Comparison of ENCODE assay signal across 1 mouse cellular context in genomic region chr12:108760500-108761020, GRCm38 (mm10).
TF ChIP-seq lines count a peak whose summit lies in the region.

No protein-coding gene starts in this region.

TF ChIP-seq in CH12.LX, 34 proteins besides CTCF, POLR2A, EP300 and RAD21:
- TF ChIP-seq SMC3 (IDR thresholded peaks at IDR 0.05; ENCODE audit: low read depth, low read length) (peak; percentile 11; the same call in 1 of the 2 replicates), E2F4 (IDR thresholded peaks at IDR 0.05; ENCODE audit: insufficient replicate concordance, low read depth, low read length) (no peak), USF1 (IDR thresholded peaks at IDR 0.05; ENCODE audit: low read depth, low read length) (no peak), MYC (IDR thresholded peaks at IDR 0.05; ENCODE audit: low read depth, low read length) (peak; percentile 46; the same call in 1 of the 2 replicates), MAFK (IDR thresholded peaks at IDR 0.05; ENCODE audit: insufficient replicate concordance, low read length) (peak; percentile 24; the same call in 1 of the 2 replicates)
